Mouse (Mus musculus): ENCODE data around the gene Tfap2d. TPM values are rescaled to one million over a fixed set of nuclear protein-coding genes. Genes with fewer than 3 reads are reported as not detected.

Tfap2d gene
- polyA plus RNA-seq, 1 experiment from 2014 or later, result 0.79 TPM

DNA sequence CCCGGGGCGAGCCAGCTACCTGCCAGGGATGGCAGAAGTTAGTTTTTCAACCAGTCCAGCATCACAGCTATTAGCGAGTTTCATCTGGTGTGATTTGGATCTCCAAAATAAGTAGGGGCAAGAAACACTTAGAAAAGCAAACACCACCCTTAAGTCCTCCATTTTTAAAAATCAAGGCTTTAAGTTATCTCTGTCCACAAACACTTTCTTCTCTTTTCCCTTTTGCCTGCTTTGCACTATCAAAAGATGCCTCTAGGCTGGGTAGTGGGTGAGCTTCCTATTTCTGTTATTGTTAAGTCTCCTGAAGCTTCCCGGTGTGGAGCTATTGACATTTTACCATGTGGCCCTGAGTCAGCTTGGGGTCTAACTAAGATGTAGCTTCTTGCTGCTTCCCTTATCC lies 110.3 kb downstream of the Tfap2d start:
- H3K27ac ChIP-seq (ENCODE audit: low read depth, low read length), result no peak overlapping the region
- no peak for DNase-seq (ENCODE audit: low spot score)
- H3K9ac ChIP-seq (ENCODE audit: low read length), result no peak overlapping the region
- no peak overlapping the region for H3K4me2 ChIP-seq (ENCODE audit: low read depth, low read length, severe bottlenecking)
- H3K4me3 ChIP-seq (ENCODE audit: low read depth, low read length), result peak overlapping the region; percentile 14; the same call in 1 of the 2 replicates
- ATAC-seq (replicated peaks; ENCODE audit: low FRiP score), result no peak
- no peaks in the 10 kb centered on the region for H3K36me3 ChIP-seq (ENCODE audit: control insufficient read depth, insufficient read depth, low read length)
- H3K27me3 ChIP-seq (ENCODE audit: control insufficient read depth, insufficient read depth, low read length), result peaks cover 79% of the 10 kb centered on the region
- peaks cover 4% of the 10 kb centered on the region for H3K4me1 ChIP-seq (replicated peaks; ENCODE audit: control insufficient read depth, insufficient read depth, low read length)
- under 1% methylated on average over 4 of the region's 4 CpGs for WGBS
- no peaks in the 10 kb centered on the region for H3K9me3 ChIP-seq (ENCODE audit: control insufficient read depth, low read length)

DNA sequence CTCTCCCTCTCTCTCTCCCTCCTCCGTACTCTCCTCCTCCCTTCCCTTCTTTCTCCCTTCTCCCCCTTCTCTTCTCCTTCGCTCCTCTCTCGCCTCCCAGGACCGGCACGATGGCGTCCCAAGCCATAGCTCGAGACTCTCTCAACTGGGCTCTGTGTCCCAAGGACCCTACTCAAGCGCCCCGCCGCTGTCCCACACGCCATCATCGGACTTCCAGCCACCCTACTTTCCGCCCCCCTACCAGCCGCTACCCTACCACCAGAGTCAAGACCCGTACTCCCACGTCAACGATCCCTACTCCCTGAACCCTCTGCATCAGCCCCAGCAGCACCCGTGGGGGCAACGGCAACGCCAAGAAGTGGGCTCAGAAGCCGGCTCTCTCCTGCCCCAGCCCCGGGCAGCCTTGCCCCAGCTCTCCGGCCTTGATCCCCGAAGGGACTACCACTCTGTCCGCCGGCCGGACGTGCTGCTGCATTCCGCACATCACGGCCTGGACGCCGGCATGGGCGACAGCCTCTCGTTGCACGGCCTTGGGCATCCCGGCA lies 111.1 kb downstream of the Tfap2d start:
- 1% methylated on average over 36 of the region's 36 CpGs for whole genome bisulfite sequencing
- no peak for ATAC-seq (replicated peaks; ENCODE audit: low FRiP score)

More for the DNA sequence above, 111.1 kb downstream of the Tfap2d start:
- H3K9me3 ChIP-seq (ENCODE audit: control insufficient read depth, low read length), result no peaks in the 10 kb centered on the region
- H3K4me3 ChIP-seq (ENCODE audit: low read depth, low read length), result peak overlapping the region; percentile 14
- no peak overlapping the region for H3K27ac ChIP-seq (ENCODE audit: low read depth, low read length)
- peaks cover 4% of the 10 kb centered on the region for H3K4me1 ChIP-seq (replicated peaks; ENCODE audit: control insufficient read depth, insufficient read depth, low read length)
- 0 out of 2 replicates have a peak overlapping the region, but pooled peaks have one; percentile 18 for H3K4me2 ChIP-seq (ENCODE audit: low read depth, low read length, severe bottlenecking)
- H3K27me3 ChIP-seq (ENCODE audit: control insufficient read depth, insufficient read depth, low read length), result peaks cover 79% of the 10 kb centered on the region
- no peak for DNase-seq (ENCODE audit: low spot score)
- H3K9ac ChIP-seq (ENCODE audit: low read length), result no peak overlapping the region
- no peaks in the 10 kb centered on the region for H3K36me3 ChIP-seq (ENCODE audit: control insufficient read depth, insufficient read depth, low read length)

Other genes starting within 250 kb of the Tfap2d start
- 15.6 and 17.1 TPM in 2 replicates for gene Tfap2b, start 105.9 kb downstream of the Tfap2d start, polyA plus RNA-seq (2014; fragmentation: Nextera tagmentation; extraction: Ambion mirVana)